Mouse (Mus musculus) kidney, adult 11 months (tissue): ENCODE results near the gene Ift80.
"Not testable (repeated sequence)": the region's sequence is repeated elsewhere in the genome, so short reads cannot be mapped to it uniquely, and the experiment has no call there.

Experiments
- DNase-seq: peaks from one replicate; pipeline ENCODE4 v3.0.0; 2022

The Ift80 gene

DNA sequence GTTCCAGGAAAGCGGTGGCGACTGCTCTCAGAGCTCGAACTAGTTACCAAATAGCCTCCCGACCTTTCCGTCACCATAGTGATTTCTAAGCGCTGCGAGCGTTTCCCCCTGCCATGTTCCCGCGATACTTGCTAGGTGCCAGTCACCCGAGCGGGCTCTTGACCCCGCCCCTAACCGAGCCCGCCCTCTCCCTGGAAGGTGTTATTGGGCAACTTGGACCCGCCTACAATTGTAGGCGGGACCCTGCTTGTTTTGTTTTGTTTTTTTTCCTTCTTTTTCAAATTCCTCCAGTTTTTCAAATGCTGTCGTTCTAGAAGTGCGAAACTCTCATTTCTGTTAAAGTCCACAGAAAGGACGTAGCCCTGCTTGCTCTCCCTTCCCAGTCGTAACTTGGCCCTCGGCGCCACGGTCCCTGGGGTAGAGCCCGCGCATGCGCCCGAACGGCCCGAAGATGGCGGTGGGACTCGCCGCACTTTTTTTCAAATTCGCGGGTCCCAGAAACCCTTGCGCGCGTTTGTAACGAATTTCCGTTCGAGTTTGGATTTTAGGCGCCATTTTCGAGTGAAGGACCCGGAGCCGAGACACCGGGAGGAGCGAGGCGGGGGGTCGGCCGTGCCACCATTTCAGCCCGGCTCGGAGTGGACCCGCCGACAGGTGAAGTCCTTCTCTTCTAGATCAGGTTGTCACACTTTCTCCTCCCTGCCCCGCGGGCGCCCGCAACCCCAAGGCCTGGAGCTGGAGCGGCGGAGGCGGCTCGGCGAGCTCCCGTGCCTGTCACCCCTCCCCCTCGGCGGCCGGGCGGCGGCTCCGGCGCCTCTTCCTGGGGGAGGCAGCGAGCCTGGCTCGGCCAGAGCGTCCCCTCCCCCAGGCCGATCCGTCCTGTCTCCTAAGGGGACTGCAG is at the start of gene Ift80, which contains the start of gene Smc4:
Gene Ift80, minus strand, starts transcription at position 134 of the 901 bp plus-strand sequence.
Gene Smc4, plus strand, starts transcription at position 302 of the 901 bp plus-strand sequence.
- DNase-seq: peak; percentile 95

DNA sequence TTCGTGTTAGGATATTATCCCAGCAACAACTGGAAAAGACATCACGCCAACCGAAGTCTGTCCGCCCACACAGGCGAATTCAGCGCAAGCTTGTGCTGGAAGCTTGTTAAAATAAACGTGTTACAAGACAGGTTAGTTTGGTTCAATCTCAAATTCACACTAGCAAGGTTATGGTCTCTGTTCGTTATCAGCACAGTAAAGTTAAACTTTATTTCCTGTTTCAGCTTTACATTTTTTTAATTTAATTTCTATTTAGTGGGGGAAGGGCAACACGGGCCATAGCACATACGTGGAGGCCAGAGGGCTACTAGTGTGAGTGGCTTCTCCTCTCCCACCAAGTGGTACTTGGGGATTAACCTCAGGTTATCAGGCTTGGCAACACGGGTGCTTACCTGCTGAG is 47.5 kb upstream of the Ift80 start:
- DNase-seq: no peak

DNA sequence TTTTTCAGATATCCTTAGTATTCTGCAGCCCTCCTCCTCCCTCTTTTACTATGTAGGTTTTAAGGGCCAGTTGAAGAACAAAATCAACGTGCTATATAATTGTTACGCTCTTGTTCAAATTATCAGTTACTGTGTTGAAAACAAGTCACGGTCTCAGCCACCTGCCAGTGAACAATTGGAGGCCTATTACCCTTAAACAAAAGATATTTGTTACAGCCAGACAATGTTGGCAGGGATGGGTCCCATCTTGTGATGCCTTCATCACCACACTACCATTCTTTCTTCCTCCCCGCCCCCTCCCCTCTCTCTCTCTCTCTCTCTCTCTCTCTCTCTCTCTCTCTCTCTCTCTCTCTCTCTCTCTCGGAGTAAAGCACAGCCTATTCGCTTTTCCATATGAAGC is 44.6 kb upstream of the Ift80 start:
- DNase-seq: no peak

DNA sequence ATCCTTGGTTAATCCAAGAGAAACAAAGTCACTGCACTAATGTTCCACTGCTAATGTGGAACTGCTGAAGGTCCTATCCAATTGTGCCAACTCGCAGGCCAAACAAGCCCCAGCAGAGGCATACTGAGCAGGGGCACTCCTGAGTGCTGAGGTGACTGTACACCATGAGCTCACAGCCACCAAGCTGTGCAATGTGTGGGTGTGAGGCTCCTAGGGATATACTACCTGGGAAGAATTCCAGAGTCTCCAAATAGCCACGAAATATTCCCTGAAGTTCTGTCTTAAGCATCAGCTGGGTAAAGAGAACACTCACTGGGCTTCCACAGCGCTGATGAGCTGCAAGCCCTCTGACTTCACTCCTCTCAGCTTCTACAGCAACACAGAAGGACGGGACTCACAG is 43.3 kb upstream of the Ift80 start:
- no peak for DNase-seq

DNA sequence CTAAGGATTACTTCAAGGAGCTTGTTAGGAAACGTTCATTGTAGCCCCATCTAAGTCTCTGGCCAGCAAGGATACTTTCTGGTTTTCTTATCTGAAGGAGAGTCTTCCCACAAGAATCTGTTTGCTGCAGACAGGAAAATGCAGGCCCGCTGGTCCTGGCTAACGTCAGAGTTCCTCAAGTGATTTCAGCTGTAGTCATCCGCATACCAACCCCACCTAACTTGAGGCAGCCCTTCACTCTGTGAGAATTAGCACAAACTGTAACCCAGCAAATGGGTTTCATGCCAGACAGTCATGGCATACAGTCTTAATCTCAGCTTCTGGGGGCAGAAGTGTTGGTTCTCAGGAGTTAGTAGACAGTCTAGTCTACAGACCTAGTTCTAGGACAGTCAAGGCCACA is 42.1 kb upstream of the Ift80 start:
- DNase-seq: no peak

DNA sequence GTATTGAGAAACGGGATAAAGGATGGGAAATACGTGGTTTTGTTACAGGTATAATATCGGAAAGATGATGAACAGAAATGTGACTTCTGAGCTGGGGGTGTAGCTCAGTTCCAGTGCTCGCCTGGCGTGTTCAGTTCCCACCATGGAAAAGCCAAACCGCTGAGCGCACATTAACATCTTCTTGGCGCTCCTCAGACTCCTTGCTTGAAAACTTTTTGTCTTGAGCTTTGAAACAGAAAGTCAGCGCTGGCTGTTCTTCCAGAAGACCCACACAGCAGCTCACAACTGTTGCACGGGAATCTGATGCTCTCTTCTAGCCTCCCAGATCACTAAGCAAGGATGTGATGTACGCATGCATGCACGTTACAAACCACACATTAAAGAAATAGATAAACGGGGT is 41.4 kb upstream of the Ift80 start:
- DNase-seq: no peak

DNA sequence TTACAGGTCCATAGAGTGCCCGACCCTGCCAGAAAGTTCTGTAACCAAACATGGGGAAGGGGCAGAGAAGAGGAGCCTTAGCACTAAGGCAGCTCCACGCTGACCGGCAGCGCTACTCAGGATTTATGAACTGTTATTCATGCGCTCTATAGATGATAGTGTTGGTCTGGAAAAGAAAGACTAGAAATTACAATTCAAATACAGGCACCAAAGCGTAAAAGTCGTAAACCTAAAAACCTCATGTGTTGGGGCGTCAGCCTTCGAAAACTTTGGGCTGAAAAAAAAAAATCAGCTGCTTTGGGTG is 41.0 kb upstream of the Ift80 start:
- DNase-seq: no peak

DNA sequence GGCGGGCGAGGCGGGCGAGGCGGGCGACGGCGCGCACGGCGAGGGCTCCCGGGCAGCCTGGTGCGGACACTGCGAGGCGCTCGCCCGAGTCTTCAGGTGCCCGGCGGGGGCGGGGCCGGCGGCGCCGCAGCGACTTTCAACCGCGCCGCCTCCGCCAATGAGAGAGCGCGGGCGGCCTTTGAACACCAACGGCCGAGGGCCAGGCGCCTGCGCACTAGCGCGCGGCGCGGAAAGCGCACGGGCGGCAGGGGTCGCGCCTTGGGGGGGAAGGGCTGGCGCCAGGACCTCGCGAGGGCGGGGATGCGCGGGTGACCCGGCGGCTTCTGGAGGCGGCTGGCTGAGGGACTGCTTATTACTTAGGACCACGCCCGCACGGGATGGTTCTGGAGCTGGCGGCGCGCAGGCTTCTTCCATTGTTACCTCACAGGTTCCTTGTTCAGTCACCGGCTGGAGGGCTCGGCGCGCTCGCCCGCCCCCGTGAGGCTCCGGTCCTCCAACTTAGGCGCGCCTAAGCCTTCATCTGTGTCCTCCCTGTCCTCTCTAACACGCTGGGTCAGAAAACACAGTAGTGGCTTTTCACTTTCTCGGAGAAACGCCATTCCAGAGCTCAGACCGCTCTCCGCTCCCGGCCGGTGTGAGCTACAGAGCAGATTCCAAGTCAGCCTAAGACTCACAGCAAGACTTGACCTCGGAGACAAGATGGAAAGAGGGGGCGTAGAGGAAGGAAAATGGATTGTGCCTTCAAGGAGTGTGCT is 40.5 kb upstream of the Ift80 start, which contains the start of gene Trim59:
Gene Trim59, minus strand, starts transcription at position 111 of the 755 bp plus-strand sequence.
- DNase-seq: peak; percentile 90

DNA sequence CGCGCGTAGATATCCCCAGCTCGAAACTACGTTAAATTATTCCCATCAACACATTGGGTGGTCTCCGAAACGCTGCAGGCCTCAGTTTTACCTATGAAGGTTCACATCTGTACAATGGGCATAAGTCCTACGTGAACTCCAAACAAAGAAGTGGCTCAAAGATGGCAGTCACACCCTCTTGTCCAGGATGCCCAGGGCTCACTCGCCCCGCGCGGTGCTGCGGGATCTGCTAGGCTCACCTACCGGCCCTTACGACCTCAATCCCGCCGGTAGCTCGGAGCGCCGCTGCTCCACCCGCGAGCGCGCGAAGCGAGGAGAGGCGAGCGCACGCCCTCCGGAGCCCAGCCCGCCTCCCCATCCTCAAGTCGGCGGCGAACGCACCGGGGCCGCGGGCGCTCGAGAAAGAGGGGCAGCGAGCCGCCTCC is 39.8 kb upstream of the Ift80 start:
- no peak for DNase-seq

DNA sequence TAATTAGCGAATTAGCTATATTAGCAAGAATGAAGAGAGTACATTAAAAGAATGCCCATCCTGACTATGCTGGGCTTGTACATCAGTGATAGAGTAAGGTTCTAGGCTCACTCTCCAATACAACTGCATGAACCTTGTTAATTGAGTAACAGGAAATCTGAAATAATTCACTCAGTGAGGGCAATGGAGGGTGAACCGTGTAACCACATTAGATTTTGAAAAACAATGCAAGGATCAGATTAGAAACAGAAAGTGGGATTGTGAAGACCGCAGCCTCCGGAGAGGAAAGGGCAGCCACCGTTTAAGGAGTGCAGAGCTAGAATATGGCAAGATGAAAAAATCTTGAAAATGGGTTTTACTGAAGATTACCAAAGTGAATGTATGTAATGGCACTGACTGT is 36.9 kb upstream of the Ift80 start:
- DNase-seq: no peak

DNA sequence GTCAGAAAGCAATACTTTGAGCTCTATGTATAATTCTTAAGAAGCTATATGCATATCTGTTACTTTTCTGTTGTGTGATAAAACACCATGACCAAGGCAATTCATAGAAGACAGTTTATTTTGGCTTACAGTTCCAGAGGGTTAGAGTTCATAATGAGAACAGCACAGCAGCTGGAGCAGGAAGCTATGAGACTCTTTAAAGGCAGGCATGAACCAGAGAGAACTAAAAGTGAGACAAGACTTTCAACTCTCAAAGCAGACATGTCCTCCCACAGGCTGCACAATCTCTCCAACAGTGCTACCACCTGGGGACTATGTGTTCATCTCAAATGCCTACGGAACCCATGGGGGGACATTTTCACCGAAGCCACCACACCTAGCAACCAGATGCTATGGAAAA is 35.7 kb upstream of the Ift80 start:
- DNase-seq: no peak

DNA sequence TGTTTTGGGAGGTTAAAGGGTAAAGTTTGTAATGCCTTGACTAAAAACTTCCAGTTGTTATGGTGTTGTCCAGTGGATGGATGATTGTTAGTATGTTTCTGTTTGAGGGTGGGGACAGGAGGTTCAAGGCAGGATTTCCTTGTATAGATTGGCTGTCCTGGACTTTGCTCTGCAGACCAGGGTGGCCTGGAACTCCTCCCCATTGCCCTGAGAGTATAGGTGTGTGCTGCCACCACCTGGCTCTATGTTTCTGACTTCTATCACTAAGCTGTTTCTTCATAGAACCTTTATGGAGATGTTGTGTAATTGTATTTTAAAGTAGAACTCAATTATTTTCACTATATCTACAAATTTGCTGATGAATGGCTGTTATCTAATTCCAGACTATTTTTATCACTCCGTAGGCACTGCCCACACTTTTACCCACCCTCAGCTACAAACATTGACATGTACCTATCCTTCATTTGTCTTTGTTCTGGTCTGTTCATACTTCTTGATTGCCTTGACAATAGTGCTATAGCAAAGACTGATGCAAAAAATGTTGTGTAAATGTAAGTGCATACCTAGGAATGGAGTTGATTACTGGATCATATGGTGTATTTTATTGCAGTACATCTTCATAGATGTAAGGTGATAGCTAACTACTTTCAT is 21.9 kb upstream of the Ift80 start:
- no peak for DNase-seq

DNA sequence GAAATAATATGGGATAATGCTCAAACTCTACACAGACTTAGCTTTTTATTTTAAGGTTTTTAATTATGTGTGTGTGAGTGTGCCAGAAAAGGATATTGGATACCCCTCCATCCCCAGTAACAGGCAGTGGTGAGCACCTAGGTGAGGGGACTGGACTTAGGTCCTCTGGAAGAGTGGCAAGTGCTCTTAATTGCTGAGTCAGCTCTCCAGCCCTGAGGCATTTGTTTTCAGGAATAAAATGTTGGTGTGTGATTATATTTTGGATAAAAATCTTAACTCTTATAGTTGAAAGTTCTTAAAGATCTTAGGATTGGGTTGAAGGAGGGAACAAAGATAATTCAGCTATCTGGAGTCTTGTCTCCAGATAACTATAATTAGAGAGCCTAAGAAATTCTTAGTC is 16.4 kb upstream of the Ift80 start:
- DNase-seq: no peak

DNA sequence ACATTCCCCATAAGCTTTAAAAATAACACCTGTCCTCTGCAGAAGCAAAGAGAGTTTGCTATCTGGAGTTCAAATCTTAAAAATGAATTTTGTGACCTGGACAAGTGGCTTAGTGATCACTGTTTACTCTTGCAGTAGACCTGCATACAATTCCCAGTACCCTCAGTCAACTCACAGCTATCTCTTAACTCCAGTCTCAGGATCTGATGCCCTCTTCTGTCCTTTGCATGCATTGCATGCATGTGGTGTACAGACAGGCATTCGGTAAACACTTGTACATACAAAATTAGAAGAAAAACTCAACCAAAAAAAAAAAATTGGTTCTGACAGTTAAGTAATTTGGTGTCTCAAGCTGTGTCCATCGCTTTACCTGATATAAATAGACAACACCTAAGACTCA is 15.9 kb upstream of the Ift80 start:
- no peak for DNase-seq

DNA sequence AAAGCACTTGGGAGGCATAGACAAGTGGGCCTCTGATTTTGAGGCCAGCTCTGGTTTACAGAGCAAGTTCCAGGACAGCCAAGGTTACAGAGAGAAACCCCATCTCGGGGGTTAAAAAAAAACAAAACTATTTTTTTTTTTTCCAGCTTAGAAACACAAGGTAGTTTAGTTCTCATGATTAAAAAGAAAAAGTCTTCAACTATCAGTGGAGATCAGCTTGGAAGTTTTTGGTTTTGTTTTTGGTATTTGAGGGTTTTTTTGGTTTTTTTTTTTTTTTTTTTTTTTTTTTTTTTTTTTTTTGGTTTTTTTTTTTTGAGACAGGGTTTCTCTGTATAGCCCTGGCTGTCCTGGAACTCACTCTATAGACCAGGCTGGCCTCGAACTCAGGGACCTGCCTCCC is 14.3 kb upstream of the Ift80 start:
- not testable (repeated sequence) for DNase-seq

DNA sequence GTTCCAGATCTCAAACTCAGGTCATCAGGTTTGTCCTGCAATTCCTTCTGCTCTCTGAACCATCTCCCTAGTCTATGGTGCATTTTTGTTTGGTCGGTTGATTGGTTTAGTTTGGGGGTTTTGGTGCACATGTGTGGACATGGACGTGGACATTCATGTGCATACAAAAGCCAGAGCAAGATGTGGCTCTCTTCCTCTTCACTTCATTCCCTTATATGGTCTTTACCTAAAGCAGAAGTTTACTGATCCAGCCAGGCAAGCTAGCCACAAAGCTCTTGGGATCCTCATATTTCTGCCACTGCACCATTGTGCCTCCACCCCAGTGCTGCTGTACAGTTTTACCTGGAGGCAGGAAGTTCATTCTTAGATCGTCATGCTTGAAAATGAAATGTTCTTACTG is 12.8 kb upstream of the Ift80 start:
- DNase-seq: no peak

DNA sequence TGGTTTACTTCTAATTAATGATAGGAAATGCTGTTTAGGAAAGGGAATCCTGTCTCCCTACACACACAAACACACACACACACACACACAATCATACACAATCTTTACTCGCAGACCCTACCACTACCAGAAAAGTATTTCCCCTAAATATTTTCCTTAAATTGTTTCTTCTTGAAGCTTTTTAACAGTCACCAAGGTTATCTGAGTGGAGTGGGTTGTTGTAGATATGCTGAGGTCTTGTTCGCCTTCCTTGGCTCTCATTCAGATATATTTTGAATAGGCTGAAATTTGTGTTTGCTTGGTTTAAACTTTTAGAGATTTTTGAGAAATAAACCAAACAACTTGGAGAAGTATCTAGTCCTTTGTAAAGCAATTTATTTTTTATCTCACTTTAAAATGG is 4.5 kb upstream of the Ift80 start:
- DNase-seq: no peak

DNA sequence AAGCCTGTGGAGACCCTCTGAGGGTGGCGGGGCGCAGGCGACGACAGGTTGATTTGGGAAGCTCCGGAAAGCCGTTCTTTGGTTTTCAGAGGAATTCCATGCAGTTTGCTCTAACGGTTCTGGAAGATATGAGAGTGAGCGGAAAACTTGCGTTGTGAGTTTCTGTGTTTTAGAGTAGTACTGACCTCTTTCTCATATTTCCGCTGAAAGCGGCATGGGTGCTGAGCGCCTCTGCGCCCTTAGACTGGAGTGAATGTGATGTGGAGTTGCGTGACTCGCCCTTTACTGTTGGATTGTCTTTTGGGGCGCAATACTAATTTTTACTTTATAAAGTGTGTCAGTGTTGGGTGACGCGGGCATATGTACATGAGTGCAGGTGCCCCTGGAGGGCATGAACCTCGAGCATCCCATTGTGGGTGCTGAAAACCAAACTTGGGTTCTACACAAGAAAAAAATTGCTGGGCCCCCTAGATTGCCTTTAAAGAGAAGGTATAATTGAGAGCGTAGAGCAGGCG is 1.9 kb upstream of the Ift80 start:
- no peak for DNase-seq

DNA sequence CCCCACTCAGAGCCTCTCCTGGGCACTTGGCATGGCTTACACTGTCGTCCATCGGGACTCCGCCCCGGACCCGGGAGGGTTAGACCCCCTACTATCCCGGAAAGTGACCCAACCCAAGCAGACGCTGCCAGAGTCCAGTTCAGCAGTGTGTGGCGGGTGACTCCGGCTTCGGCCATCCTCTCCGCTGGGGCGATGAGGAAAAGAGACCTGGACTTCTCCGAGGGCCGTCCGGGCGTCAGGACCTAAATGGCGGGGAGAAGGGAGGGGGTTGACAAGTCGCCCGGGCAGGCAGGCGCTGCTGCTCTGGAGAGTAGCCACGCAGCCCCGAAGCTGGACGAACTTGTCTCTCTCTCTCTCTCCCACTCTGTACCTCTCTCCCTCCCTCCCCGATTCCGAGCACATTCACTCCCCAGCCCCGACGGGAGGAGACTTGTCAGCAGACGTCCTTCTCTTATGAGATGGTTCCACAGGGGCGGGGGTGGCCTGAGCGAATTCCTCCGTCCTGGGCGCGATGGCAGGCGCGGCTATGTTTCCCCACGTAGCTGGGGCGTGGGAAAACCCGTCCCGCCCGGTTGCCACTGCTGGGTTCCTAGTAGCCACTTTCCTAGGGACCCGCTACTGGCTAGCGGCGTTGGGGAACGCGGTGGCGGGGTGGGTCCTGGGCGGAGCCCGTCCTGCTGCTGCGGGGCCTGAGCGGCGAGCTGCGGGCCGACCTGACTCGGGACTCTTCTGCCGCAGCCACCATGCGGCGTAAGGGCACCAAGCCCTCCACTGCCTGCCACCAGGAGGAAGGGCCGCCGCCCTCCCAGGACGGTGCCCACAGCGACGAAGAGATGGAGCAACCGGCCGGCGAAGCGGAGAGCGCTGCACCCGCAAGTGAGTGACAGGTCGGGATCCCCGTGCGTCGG is 1.2 kb upstream of the Ift80 start:
- peak; percentile 54 for DNase-seq

DNA sequence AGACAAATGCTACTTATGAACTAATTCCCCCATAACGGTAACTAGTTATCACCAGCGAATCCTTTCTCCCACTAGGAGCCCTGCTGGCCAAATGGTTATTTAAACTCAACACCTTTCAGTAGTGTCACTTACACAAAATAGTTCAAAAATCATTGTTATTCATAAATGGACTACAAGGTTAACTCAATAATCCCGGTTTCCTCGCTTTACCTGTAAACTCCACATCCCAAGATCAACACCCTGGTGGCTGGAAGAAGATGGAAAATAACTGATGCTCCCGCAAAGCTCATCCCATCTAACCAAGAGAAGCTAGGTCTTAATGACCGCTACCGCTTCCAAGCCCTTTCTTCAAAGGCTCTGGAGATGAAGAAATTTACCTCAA is 324 bp downstream of the Ift80 start:
- no peak for DNase-seq

DNA sequence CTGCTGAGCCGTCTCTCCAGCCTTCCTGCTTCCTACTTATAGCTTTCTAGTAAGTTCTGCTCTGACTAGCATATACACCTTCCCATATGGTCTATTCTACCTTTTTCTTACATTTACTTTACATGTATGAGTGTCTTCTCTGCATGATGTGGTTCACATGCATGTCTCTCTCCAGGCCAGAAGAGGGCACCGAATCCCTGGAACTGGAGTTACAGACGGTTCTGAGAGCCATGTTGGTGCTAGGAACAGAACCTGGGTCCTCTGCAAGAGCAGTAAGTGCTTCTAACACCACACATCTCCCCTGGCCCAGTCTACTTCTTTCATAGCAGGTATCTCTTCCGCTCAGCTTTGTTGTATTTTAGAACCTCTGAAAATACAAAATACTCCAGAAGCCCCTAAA is 1.6 kb downstream of the Ift80 start:
- DNase-seq: no peak

DNA sequence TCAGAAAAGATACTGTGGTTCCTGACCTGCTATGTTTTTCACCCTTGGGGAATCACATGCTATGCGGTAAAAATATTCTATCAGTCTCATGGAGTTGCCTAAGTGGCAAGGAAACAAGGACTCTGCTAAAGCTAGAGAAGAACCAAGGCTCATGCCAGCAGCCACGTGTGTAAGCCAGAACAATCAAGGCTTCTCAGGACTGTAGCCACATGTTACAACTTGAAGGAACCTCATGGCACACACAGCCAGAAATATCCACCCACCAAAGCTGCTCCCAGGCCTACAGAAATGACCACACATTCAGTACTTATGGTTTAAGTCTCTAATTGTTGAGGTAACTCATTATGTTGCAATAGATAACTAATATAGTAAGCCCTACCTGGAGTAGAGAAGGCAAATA is 17.8 kb downstream of the Ift80 start:
- DNase-seq: no peak
